Mouse (Mus musculus) G1E-ER4 (cell line): ENCODE measurements around the gene Fasl. TPM values are rescaled to one million over a fixed set of nuclear protein-coding genes. Genes with fewer than 3 reads are reported as not detected.

Experiments used
- GATA1 ChIP-seq: IDR thresholded peaks from one replicate; pipeline ENCODE4 v1.8.0; 2012; ENCODE audit warnings: low read length, inconsistent platforms
- polyA plus RNA-seq: library from polyadenylated mRNA; stranded (reverse); fragments of >175 nt; gene quantifications from 2 replicates; pipeline ENCODE4 v1.2.3, GENCODE M21; 2012

Fasl gene
- not detected in 2 replicates for polyA plus RNA-seq

DNA sequence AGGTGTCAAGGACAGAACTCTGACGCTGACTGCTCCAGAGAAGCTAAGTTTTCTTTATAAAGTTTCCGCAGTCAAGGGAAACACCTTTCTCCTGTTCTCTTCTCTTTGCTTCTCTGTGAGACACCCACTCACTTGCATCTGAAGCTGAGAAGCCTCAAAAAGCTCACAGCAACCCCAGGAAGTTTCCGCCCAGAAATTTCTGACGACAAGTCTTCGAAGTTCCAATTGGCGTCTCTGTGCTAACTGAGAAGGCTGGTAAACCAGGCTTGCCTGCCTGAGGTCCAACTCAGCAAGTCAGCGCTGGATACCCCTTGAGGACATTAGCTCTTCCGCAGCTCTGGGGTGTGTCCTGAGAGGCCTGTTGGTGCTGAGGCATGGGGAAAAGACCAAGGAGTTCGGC lies at the start of gene Fasl:
Fasl (minus strand) TSS at position 157 of the 400 bp plus-strand sequence.
- no peak for TF ChIP-seq GATA1

DNA sequence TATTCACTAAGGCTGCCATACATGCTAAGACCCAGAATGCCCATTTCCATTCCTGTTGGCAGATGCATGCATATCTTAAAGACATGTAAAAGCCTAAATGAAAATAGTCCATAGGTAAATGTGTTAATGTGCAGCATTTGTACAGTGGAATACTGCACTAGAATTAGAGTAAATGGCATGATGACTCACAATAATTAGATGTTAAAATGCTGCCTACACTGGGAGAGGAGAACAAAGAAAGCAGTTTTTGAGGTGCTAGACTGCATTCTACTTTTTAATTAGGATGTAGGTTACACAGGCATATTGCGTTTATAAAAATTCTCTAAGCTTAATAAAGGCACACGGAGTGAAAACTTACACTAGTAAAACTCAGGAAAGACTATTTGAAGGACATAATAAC lies 38.4 kb upstream of the Fasl start:
- no peak for TF ChIP-seq GATA1

DNA sequence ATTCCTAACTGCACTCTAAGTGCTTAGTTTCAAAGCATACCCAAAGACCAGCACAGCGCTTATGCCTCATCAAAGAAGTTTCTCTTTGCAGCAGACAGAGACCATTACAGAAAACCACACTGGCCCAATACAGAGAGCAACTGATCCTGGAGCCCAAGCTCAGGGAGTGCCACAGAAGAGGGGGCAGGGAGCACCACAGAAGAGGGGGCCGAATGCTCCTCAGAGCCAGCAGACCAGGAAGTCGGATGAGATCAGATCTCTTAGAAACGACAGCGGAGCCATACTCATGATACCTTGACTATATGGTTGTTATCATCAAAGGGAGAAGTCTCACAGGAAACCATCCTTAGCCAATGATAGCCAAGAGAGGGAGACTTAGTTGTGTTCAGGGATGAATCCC lies 21.1 kb upstream of the Fasl start:
- TF ChIP-seq GATA1, result no peak

DNA sequence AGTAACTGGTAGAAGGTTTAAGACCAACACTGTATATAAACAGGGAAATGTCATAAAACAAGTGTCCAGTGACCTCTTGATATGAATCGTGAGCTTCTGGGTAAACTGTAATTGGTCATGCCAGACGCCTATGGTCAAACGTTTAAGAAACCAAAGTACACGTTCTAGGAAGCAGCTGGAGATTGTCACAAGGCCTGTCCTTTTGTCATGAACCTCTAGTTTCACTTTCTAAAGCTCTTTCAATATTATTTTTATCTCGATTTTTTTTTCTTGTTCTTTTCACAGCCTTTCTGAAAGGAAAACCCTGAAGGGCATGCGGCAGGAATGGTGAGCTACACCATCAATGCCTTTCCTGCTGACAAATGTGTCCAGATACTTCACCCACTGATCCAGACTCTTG lies 20.7 kb upstream of the Fasl start:
- TF ChIP-seq GATA1, result no peak

DNA sequence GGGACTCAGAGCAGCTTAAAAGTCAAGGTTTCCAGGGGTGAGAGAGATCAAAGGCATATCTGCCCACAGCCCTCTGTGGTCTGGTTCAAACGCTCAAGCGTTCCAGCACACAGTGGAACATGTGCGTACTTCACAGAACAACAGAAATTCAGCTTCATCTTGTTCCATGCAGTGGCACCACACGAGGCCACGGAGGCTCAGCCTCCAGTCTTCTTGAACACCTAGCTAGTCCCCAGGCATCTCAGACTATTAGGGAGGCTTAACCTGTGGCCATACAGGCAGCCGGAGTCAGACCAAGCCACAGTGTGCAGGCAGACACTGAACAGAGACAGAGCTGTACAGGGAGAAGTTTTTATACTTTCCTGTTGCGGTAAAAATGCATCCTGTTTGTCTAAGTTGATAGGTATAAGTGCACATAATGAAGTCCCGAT lies 16.3 kb upstream of the Fasl start:
- no peak for TF ChIP-seq GATA1

DNA sequence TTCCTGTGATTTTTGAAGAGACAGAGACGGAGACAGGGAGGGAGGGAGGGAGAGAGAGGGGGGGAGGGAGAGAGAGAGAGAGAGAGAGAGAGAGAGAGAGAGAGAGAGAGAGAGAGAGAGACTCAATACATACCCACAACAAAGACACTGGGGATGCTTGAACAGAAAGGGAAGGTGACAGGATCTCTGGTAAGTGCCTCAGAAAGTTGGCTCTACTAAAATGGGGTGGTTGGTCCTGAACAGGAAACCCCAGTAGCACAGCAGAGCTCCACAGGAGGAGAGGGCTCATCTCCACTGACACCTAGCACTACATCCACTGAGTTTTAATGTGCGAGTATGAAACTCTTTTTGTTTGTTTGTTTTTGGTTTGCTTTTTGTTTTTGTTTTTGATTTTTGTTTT lies 13.0 kb upstream of the Fasl start:
- TF ChIP-seq GATA1, result no peak

DNA sequence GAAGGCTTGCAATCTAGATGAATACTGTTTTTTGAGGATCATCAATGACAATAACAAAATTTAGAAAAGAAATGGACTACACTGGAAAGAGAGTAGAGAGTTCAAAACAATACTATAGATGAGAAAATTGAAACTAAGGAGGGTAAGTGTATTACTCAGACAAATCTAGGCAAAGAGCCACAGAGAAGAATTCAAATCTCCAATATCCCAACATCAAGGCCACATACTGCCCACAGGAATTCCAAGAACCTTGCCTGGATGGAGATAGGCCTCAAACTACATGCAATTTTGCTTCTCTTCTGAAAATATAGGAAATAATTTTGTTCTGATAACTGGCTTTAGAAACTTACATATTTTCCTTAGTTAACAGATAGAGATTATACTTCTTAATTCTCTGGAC lies 12.0 kb upstream of the Fasl start:
- no peak for TF ChIP-seq GATA1

DNA sequence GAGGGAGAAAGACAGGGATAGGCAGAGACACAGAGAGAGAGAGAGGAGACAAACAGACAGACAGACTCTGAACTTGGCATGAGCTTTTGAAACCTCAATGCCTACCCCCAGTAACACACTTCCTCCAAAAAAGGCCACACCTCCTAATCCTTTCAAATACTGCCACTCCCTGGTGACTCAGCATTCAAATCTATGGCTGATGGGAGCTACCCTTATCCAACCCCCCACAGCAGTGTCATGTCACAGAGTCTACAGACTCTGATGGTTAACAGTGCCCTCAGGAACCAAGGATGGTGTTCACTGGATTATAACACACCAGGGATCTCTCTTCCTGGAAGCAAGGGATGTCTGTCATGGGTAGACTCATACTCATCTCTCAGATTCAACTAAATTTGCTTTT lies 11.5 kb upstream of the Fasl start:
- no peak for TF ChIP-seq GATA1

DNA sequence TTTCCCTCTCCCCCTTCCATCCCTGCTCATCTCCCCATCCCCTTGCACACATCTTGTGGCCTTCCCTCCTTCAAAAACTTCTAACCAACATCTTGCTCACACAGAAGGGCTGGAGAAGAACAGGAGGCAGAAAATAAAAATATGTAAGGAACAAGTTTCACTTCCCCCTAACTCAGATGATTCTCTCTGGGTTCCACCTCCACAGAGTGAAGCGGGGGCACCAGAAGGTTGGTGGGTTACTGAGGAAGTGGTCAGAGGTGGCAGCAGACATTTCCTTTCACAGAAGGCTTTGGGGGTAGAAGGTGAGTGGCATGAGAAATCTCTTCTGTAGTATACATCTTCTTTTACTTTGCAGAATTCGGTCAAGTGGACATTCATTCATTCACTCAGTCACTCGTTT lies 10.6 kb upstream of the Fasl start:
- no peak for TF ChIP-seq GATA1

DNA sequence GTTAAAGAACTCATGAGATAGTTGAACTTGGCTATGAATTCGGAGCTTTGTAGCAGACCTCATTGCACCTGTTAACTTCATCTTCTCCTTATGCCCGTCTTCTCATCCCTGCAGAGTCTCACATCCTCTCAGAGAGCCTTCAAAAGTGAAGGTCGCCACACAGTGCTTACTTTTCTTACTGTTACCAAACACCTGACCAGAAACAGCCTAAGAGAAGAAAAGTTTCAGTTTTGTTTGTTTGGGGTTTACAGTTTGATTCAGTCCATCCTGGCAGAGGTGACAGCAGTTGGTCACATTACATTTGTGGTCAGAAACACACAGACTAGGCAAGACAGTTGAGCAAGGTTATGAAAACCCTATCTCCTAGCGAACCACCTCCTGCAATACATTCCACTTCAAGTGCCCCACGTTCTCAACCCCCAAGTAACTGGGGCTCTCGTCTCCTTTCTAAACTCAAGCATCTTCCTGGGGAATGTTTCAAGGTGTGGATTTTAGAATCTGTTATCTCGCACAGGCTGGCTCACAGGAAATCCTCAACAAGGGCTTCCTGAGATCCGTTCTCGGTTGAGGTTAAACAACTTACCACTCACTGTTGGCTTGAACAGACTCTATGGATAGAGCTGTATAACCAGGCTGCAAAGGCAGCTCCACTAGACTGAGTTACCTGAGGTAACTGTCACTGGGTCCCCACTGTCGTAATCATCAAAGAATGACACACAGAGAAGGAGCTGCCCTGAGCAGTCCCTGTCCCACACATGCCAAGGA lies 6.3 kb upstream of the Fasl start:
- no peak for TF ChIP-seq GATA1

DNA sequence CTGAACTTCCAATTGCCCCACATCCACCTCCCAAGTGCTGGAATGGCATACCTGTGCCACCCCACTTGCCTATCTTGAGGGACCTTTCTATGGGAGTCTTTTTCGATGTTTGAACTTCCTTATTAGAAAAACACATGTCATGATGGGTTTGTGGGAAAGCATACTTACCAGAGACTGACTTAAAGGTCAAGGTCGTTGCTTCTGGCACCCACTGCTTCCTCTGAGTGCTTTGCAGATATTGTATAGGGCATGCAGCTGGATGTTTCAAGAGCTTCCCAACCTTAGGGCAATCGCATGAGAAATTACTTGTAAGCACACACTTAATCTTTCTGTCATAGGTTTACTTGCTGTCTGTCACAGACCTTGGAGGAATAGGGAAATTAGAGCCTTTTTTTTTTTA lies 5.0 kb upstream of the Fasl start:
- TF ChIP-seq GATA1, result no peak

DNA sequence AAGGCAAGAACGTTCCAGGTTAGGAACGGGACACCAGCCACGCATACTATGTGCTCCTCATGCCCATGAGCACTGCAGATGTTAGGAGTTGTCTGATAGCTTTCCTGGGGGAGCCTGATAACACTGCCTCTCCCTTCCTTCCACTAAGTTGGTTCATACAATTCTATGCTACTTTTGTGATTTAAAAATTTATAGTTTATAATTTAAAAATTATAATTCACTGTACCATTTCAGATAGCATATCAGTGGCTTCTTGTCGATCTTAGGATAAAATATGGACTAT lies 4.3 kb upstream of the Fasl start:
- no peak for TF ChIP-seq GATA1

DNA sequence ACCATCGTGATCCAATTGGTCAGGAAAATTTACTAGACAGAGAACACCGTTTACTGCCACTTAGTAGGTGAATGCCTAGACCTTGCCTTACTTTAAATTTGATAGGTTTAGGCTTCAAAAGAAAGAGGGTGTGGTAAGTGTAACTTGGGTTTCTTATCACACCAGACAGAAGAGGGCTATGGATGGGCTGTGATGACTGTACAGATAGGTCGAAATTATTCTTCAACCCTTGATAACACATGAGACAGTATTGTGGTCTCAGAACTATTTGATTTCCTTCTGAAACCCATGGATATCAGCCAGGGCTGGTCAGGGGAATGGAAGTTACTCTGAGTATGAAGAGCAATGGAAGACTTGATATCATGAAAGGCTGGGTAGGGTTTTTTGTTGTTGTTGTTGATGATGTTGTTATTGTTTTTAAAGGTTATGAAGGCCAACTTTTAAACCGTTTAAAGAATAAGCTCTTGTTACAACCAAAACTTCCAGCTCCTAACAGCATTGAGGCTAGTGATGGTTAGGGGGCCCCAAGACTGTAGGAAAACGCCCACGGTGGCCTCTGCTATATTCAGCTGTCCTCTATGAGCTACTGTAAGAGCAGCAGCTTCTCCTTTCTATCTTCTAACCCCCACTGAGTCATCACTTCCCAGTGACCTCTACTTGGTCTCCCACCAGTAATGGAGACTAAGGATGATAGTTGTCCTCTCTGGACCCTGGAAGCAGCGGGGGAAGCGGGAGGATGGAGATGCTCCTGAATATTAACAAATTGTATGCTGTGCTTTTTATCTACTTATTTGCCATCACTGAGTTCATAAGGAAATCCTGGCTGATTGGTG lies 3.8 kb upstream of the Fasl start:
- peak; percentile 78 for TF ChIP-seq GATA1

DNA sequence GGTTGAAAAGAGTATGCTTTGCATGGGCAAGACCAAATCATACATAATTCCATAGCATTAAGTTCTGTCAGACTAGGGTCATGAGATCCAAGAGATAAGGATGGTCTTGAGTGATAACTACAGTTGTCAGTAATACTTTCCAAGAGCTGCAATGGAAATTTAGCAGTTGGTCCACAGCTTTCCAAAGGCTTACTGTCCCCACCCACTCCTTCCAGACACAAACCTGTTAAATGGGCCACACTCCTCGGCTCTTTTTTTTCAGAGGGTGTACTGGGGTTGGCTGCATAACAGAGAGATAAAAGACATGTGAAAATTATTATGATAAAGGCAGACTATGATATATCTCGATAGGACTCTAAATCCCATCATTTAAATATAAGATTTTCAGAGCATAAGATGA lies 5.6 kb downstream of the Fasl start:
- TF ChIP-seq GATA1, result no peak

DNA sequence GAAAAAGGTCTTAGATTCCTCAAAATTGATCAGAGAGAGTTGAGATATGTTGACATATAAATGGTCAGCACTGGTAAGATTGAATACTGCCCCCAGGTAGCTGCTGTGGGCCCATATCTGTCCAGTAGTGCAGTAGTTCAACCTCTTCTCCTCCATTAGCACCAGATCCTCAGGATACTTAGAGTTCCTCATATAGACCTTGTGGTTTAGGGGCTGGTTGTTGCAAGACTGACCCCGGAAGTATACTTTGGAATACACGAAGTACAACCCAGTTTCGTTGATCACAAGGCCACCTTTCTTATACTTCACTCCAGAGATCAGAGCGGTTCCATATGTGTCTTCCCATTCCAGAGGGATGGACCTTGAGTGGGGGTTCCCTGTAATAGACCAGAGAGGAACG lies 6.7 kb downstream of the Fasl start:
- TF ChIP-seq GATA1, result no peak

DNA sequence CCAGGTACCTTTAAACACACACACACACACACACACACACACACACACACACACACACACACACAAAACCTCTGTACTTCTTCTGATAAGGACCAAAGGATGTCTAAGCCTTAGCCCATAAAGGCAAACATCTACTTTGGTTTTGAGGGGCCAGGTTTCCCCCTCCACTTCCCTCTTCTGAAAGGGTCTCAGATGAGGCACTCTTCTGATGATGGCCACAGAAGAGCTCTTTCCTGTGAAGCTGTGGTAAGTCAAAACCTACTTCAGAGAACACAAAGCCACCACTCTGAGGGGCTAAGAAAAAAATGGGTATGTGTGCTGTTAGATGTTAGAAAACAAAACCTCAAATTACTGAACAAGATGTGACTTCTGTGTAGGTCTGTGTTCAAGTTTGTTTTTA lies 9.2 kb downstream of the Fasl start:
- TF ChIP-seq GATA1, result no peak

DNA sequence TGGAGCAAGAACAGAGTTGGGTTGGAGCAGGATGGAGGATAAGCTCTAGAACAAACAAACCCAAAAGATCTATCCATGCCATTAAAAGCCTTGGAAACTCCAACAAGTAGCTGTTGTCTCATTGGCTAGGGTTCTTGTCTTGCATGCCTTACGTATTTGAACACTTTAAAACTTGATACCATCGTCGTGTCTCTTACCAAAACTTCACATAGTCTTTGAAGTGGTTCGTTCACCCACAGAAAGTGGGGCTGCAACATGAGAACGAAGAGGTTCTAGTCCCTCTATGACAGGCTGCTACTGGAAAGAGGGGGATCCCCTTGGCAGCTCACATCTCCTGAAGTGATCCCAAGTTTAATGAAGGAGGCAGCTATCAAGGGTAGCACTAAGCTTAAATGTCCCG lies 13.1 kb downstream of the Fasl start:
- no peak for TF ChIP-seq GATA1
